Mouse (Mus musculus): ENCODE measurements around the gene Plekhh3. TPM values are rescaled to one million over a fixed set of nuclear protein-coding genes. Genes with fewer than 3 reads are reported as not detected.

The Plekhh3 gene
- total RNA-seq, 1 experiment: 3.4 TPM

DNA sequence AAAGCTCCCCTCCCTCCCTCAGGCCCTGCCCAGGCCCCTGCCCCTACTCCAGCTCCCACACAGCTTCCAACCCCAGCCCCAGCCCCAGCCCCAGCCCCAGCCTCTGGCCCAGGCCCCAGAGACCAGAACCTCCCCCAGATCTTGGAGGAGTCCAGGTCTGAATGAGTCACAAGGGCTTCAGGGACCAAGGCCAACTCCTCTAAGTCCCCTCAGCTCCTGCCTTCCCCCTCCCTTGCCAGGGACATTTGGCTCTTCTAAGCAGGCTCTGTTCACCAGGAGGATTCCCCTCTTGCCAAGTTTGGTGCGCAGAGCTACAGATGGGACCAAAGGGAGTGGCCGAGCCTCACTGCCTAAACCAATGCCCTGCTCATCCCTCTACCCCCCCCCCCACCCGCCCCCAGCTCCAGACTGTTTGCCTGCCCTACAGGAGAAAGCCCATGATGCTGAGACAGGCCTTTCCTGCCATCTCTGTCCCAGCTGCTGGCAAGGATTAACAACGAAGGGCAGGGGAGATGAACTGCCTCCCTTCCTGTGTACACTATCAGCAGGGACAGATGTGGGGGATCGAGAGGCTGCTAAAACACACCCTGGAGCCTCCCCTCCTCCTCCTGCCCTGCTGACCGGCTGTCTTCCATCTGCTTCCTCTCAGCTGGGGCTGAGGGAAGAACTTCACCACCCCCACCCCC is 18.5 kb upstream of the Plekhh3 start:
- Histone ChIP-seq H3K9ac (ENCODE audit: insufficient read depth, low read depth, low read length, poor library complexity, severe bottlenecking) (no peak overlapping the region), H3K27ac (ENCODE audit: insufficient read depth, low read depth, low read length, poor library complexity, severe bottlenecking) (no peak overlapping the region), H3K4me1 (ENCODE audit: control insufficient read depth in 2 of 2, insufficient read depth in 2 of 2, low read length in 2 of 2, poor library complexity in 1 of 2) (peaks cover 0 to 28% of the 10 kb centered on the region in 2 experiments; a peak in 2 of 4 replicates), H3K4me3 (ENCODE audit: insufficient read depth in 1 of 2, low read depth in 1 of 2, low read length in 2 of 2, poor library complexity in 1 of 2, severe bottlenecking in 1 of 2) (no peak overlapping the region), H3K36me3 (ENCODE audit: control insufficient read depth, insufficient read depth, low read length, poor library complexity, severe bottlenecking) (peaks cover 7% of the 10 kb centered on the region; the same call in 1 of the 2 replicates), H3K9me3 (ENCODE audit: control insufficient read depth, insufficient read depth, low read depth, low read length) (no peaks in the 10 kb centered on the region)
- no peak for DNase-seq (ENCODE audit: low read depth, low spot score)
- no peak for TF ChIP-seq ZC3H11A (IDR thresholded peaks at IDR 0.05; ENCODE audit: borderline replicate concordance, low read depth, low read length)
- no peak for TF ChIP-seq HCFC1 (IDR thresholded peaks at IDR 0.05; ENCODE audit: borderline replicate concordance, insufficient read depth, low read length)
- no peak for TF ChIP-seq ZNF384 (IDR thresholded peaks at IDR 0.05; ENCODE audit: low read depth, low read length)
- TF ChIP-seq MAFK (IDR thresholded peaks at IDR 0.05; ENCODE audit: insufficient read depth, low read depth, low read length): no peak
- no peak for TF ChIP-seq CHD2 (IDR thresholded peaks at IDR 0.05; ENCODE audit: low read depth, low read length)
- in situ Hi-C loops (cut with MboI; ENCODE audit: low sequenced_read_pairs in 2 of 2, unreplicated experiment in 2 of 2): no loop called here

DNA sequence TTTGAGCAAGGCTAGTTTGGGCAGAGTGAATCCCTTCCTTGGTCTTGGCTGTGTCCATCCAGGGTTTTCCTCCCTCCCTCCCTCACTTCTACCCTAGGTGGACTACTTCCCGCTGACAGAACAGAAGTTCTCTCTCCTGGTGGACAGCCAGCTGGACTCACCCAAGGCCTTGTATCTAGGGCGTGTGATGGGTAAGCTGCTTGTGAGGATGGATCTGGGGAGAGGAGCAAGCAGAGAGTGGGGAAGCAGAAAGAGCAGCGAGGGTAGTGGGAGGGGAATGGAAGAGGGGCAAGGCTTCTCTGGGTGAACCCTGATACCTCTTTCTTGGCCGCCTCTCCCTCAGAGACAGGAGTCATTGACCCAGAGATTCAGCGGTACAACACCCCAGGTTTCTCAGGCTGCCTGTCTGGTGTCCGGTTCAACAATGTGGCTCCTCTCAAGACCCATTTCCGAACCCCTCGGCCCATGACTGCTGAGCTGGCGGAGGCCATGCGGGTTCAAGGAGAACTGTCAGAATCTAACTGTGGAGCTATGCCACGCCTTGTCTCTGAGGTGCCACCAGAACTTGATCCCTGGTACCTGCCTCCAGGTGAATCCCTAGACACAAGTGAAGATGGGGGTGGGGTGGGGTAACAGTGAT is 17.1 kb upstream of the Plekhh3 start:
- TF ChIP-seq HCFC1 (IDR thresholded peaks at IDR 0.05; ENCODE audit: borderline replicate concordance, insufficient read depth, low read length) (no peak), MAFK (IDR thresholded peaks at IDR 0.05; ENCODE audit: insufficient read depth, low read depth, low read length) (no peak), ZNF384 (IDR thresholded peaks at IDR 0.05; ENCODE audit: low read depth, low read length) (no peak), ZC3H11A (IDR thresholded peaks at IDR 0.05; ENCODE audit: borderline replicate concordance, low read depth, low read length) (no peak), CHD2 (IDR thresholded peaks at IDR 0.05; ENCODE audit: low read depth, low read length) (no peak)
- Histone ChIP-seq H3K27ac (ENCODE audit: insufficient read depth, low read depth, low read length, poor library complexity, severe bottlenecking) (no peak overlapping the region), H3K9ac (ENCODE audit: insufficient read depth, low read depth, low read length, poor library complexity, severe bottlenecking) (no peak overlapping the region), H3K36me3 (ENCODE audit: control insufficient read depth, insufficient read depth, low read length, poor library complexity, severe bottlenecking) (peaks cover 7% of the 10 kb centered on the region; the same call in 1 of the 2 replicates), H3K4me3 (ENCODE audit: insufficient read depth in 1 of 2, low read depth in 1 of 2, low read length in 2 of 2, poor library complexity in 1 of 2, severe bottlenecking in 1 of 2) (no peak overlapping the region), H3K9me3 (ENCODE audit: control insufficient read depth, insufficient read depth, low read depth, low read length) (no peaks in the 10 kb centered on the region), H3K4me1 (ENCODE audit: control insufficient read depth in 2 of 2, insufficient read depth in 2 of 2, low read length in 2 of 2, poor library complexity in 1 of 2) (peaks cover 0 to 28% of the 10 kb centered on the region in 2 experiments; a peak in 2 of 4 replicates)
- DNase-seq (ENCODE audit: low read depth, low spot score): no peak
- in situ Hi-C loops (cut with MboI; ENCODE audit: low sequenced_read_pairs in 2 of 2, unreplicated experiment in 2 of 2): no loop called here

DNA sequence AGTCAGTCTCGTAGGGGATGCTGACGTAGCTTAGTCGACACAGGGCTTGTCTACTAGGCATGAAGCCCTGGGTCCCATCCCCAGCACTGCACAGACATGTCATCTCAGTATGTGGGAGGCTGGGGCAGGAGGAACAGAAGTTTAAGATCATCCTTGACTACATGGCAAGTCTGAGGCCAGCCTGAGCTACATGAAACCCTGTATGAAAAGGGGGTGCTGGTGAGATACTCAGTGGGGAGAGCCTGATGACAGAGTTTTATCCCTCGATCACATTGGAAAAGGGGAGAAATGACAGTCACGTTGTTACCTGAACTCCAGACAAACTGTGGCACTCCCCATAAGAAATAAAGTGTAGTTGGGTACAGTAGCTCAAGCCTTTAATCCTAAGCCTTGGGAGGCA is 16.4 kb upstream of the Plekhh3 start:
- in situ Hi-C loops (cut with MboI; ENCODE audit: low sequenced_read_pairs in 2 of 2, unreplicated experiment in 2 of 2): no loop called here
- Histone ChIP-seq H3K4me1 (ENCODE audit: control insufficient read depth in 2 of 2, insufficient read depth in 2 of 2, low read length in 2 of 2, poor library complexity in 1 of 2) (peaks cover 0 to 28% of the 10 kb centered on the region in 2 experiments; a peak in 2 of 4 replicates), H3K9me3 (ENCODE audit: control insufficient read depth, insufficient read depth, low read depth, low read length) (no peaks in the 10 kb centered on the region), H3K9ac (ENCODE audit: insufficient read depth, low read depth, low read length, poor library complexity, severe bottlenecking) (no peak overlapping the region), H3K36me3 (ENCODE audit: control insufficient read depth, insufficient read depth, low read length, poor library complexity, severe bottlenecking) (0 out of 2 replicates have a peak, but pooled peaks cover 1% of the 10 kb centered on the region), H3K4me3 (ENCODE audit: insufficient read depth in 1 of 2, low read depth in 1 of 2, low read length in 2 of 2, poor library complexity in 1 of 2, severe bottlenecking in 1 of 2) (no peak overlapping the region), H3K27ac (ENCODE audit: insufficient read depth, low read depth, low read length, poor library complexity, severe bottlenecking) (no peak overlapping the region)
- TF ChIP-seq ZNF384 (IDR thresholded peaks at IDR 0.05; ENCODE audit: low read depth, low read length) (no peak), HCFC1 (IDR thresholded peaks at IDR 0.05; ENCODE audit: borderline replicate concordance, insufficient read depth, low read length) (no peak), MAFK (IDR thresholded peaks at IDR 0.05; ENCODE audit: insufficient read depth, low read depth, low read length) (no peak), CHD2 (IDR thresholded peaks at IDR 0.05; ENCODE audit: low read depth, low read length) (no peak)
- no peak for DNase-seq (ENCODE audit: low read depth, low spot score)

DNA sequence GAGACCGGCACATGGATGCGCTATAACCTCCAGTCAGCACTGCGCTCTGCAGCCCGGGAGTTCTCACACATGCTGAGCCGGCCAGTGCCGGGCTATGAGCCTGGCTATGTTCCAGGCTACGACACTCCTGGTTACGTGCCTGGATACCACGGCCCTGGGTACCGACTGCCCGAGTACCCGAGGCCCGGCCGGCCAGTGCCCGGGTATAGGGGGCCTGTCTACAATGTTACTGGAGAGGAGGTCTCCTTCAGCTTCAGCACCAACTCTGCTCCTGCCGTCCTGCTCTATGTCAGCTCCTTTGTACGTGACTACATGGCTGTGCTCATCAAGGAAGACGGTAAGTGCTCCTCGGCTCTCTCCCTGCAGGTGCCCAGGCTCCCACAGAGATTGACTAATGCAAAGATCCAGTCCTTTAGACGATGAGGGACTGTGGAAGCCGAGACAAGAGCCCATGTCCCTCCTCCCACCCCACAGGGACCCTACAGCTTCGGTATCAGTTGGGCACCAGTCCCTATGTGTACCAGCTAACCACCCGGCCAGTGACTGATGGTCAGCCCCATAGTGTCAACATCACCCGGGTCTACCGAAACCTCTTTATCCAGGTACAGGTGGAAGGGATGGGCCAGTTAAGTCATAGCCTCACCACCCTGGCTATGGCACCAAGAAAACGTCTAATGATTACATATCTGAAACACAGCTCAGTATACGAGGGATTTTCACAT is 15.5 kb upstream of the Plekhh3 start:
- TF ChIP-seq HCFC1 (IDR thresholded peaks at IDR 0.05; ENCODE audit: borderline replicate concordance, insufficient read depth, low read length) (no peak), ZC3H11A (IDR thresholded peaks at IDR 0.05; ENCODE audit: borderline replicate concordance, low read depth, low read length) (no peak), ZNF384 (IDR thresholded peaks at IDR 0.05; ENCODE audit: low read depth, low read length) (no peak), MAFK (IDR thresholded peaks at IDR 0.05; ENCODE audit: insufficient read depth, low read depth, low read length) (no peak), CHD2 (IDR thresholded peaks at IDR 0.05; ENCODE audit: low read depth, low read length) (no peak)
- Histone ChIP-seq H3K4me1 (ENCODE audit: control insufficient read depth in 2 of 2, insufficient read depth in 2 of 2, low read length in 2 of 2, poor library complexity in 1 of 2) (peaks cover 0 to 28% of the 10 kb centered on the region in 2 experiments; a peak in 2 of 4 replicates), H3K9ac (ENCODE audit: insufficient read depth, low read depth, low read length, poor library complexity, severe bottlenecking) (no peak overlapping the region), H3K4me3 (ENCODE audit: insufficient read depth in 1 of 2, low read depth in 1 of 2, low read length in 2 of 2, poor library complexity in 1 of 2, severe bottlenecking in 1 of 2) (no peak overlapping the region), H3K36me3 (ENCODE audit: control insufficient read depth, insufficient read depth, low read length, poor library complexity, severe bottlenecking) (no peaks in the 10 kb centered on the region), H3K27ac (ENCODE audit: insufficient read depth, low read depth, low read length, poor library complexity, severe bottlenecking) (no peak overlapping the region), H3K9me3 (ENCODE audit: control insufficient read depth, insufficient read depth, low read depth, low read length) (no peaks in the 10 kb centered on the region)
- in situ Hi-C loops (cut with MboI; ENCODE audit: low sequenced_read_pairs in 2 of 2, unreplicated experiment in 2 of 2): no loop called here
- DNase-seq (ENCODE audit: low read depth, low spot score): no peak

All from ES-E14 (cell line).